Mouse (Mus musculus) limb, embryonic 11.5 days (tissue): ENCODE measurements at regions not wholly inside any gene's neighbourhood (a gene's known extent, or its start where the extent isn't known, plus 50 kb on each side); places are given as distances from the start of the nearest gene placed in this dataset.

ENCODE experiments used
- ATAC-seq: fragments of 200-750 bp; cut with Nextera tagmentation; 2 replicates; pipeline ENCODE4 v1.8.0; 2017; ENCODE audit warnings: low read depth; ENCODE audit not compliant: insufficient number of reproducible peaks, low FRiP score, low TSS enrichment
- DNase-seq: peaks from one replicate; pipeline ENCODE4 v3.0.0-alpha.2; 2015; ENCODE audit warnings: low spot score
- H3K27ac ChIP-seq: fragments of 300-500 bp; sonication (generic); replicated peaks from 2 replicates; pipeline ENCODE4 v1.5.1; 2014; ENCODE audit warnings: low read depth, mild to moderate bottlenecking, low read length
- H3K27me3 ChIP-seq: fragments of 300-500 bp; sonication (generic); 2 replicates; pipeline ENCODE4 v1.6.1; 2014; ENCODE audit warnings: mild to moderate bottlenecking, low read length, mixed read lengths; ENCODE audit not compliant: control insufficient read depth, insufficient read depth
- H3K36me3 ChIP-seq: fragments of 300-500 bp; sonication (generic); 2 replicates; pipeline ENCODE4 v1.6.1; 2014; ENCODE audit warnings: mild to moderate bottlenecking, low read length, moderate library complexity, mixed read lengths; ENCODE audit not compliant: control insufficient read depth, insufficient read depth
- H3K4me1 ChIP-seq: fragments of 300-500 bp; sonication (generic); 2 replicates; pipeline ENCODE4 v1.6.1; 2014; ENCODE audit warnings: low read length, mixed read lengths; ENCODE audit not compliant: control insufficient read depth, insufficient read depth
- H3K4me2 ChIP-seq: fragments of 300-500 bp; sonication (generic); 2 replicates; pipeline ENCODE4 v1.6.1; 2014; ENCODE audit warnings: low read depth, mild to moderate bottlenecking, moderate library complexity; ENCODE audit not compliant: severe bottlenecking
- H3K4me3 ChIP-seq: fragments of 300-500 bp; sonication (generic); 2 replicates; pipeline ENCODE4 v1.5.1; 2014; ENCODE audit warnings: low read depth, low read length
- H3K9ac ChIP-seq: fragments of 300-500 bp; sonication (generic); 2 replicates; pipeline ENCODE4 v1.6.1; 2014; ENCODE audit warnings: mild to moderate bottlenecking, low read length
- H3K9me3 ChIP-seq: fragments of 300-500 bp; sonication (generic); 2 replicates; pipeline ENCODE4 v1.6.1; 2016; ENCODE audit warnings: low read length; ENCODE audit not compliant: control insufficient read depth
- WGBS: fragments of 180-500 bp; shearing (Covaris S2); extraction: QIAGEN DNeasy Blood & Tissue Kit; methylation state at CpG from one replicate; pipeline ENCODE4 v1.1.7; 2014; 5-methylcytosine and 5-hydroxymethylcytosine counted together

DNA sequence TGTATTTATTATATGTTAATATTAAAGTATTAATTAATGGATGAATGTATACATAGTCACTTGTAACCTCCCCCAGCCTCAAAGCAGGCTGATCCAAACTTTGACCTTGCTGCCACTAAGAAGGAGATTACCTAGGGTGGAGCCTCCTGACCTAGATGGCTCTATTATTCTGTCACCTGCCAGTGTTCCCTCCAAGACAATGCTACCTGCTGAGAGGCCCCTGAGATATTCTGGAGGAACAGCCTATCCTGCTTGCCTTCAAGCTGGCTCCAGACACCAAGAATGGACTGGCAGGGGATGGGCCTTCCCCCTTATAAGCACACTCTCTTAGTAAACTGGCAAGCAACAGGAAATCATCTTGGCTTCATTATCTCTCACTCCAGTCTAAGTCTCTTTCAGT, 171.7 kb upstream of the Brinp3 start:
- Histone ChIP-seq H3K27me3 (no peaks in the 10 kb centered on the region), H3K4me2 (no peak overlapping the region), H3K4me1 (no peaks in the 10 kb centered on the region), H3K4me3 (no peak overlapping the region), H3K9ac (no peak overlapping the region), H3K9me3 (no peaks in the 10 kb centered on the region), H3K36me3 (no peaks in the 10 kb centered on the region), H3K27ac (no peak overlapping the region)
- DNase-seq (no peak), ATAC-seq (no peak)

DNA sequence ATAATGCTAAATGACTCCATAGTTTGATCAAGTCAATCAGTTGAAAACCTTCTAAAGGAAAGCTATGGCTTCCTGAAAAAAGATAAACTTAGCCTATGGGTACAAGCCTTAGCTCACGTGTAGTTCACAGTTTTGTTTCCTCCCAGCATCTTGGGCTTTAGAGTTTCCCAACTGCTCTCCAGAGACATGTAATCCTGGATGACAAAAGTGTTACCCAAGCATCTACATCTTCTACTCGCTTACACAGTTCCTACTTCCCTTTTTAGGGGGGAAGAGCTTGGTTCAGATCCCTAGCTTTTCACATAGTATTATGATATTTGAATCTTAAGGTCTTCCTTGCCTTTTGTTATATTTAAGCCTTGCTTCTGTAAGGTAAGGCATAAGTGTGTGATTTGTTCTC, 157.5 kb upstream of the Brinp3 start:
- H3K4me3 ChIP-seq = no peak overlapping the region
- H3K9ac ChIP-seq = no peak overlapping the region
- DNase-seq (no peak), ATAC-seq (no peak)
- H3K27ac ChIP-seq = no peak overlapping the region
- 88% methylated on average over 2 of the region's 2 CpGs for WGBS
- H3K9me3 ChIP-seq = no peaks in the 10 kb centered on the region
- no peaks in the 10 kb centered on the region for H3K36me3 ChIP-seq
- no peak overlapping the region for H3K4me2 ChIP-seq
- no peaks in the 10 kb centered on the region for H3K27me3 ChIP-seq
- no peaks in the 10 kb centered on the region for H3K4me1 ChIP-seq

DNA sequence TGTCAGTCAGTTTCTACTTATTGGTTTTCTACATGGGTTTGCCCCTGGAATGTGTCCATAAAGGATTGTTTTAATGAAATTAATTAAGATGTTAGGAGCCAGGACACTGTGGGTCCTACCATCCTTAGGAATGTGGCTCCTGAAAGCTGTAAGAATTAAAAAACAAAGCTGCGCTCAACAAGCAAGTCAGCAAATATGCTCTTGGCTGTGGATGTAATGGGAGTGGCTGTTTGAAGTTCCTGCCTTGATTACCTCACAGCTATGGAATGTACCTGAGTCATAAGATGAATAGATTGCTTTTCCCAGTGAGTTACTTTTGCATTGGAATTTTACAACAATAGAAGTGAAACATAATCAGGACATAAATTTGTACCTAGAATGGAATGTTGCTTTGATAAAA, 137.6 kb upstream of the Brinp3 start:
- 81% methylated on average over 1 of the region's 1 CpGs for WGBS
- Histone ChIP-seq H3K4me3 (no peak overlapping the region), H3K4me1 (no peaks in the 10 kb centered on the region), H3K36me3 (no peaks in the 10 kb centered on the region), H3K27me3 (no peaks in the 10 kb centered on the region), H3K9ac (no peak overlapping the region), H3K27ac (no peak overlapping the region), H3K9me3 (no peaks in the 10 kb centered on the region), H3K4me2 (no peak overlapping the region)
- DNase-seq = no peak
- no peak for ATAC-seq

DNA sequence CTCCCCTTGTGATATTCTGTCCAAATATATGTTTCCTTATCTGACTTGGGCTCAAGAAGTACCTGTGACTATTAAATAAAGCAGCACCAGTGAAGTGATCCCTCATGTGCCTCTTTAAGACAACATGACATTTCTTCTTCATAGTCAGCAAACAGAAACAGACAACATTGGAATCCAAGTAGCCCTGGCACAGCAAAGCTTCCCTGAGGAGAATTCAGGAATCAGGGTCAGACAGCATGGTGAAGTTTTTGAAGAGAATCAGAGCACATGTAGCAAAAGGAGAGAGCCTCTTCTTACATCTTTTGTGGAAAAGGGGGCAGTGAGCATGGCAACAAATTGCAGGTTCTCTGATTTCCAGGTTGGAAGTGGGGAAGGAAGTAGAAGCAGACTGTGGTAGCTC, 136.3 kb upstream of the Brinp3 start:
- Histone ChIP-seq H3K4me3 (no peak overlapping the region), H3K9me3 (no peaks in the 10 kb centered on the region), H3K4me2 (no peak overlapping the region), H3K4me1 (no peaks in the 10 kb centered on the region), H3K27me3 (no peaks in the 10 kb centered on the region), H3K27ac (no peak overlapping the region), H3K9ac (no peak overlapping the region), H3K36me3 (no peaks in the 10 kb centered on the region)
- ATAC-seq (no peak), DNase-seq (no peak)

DNA sequence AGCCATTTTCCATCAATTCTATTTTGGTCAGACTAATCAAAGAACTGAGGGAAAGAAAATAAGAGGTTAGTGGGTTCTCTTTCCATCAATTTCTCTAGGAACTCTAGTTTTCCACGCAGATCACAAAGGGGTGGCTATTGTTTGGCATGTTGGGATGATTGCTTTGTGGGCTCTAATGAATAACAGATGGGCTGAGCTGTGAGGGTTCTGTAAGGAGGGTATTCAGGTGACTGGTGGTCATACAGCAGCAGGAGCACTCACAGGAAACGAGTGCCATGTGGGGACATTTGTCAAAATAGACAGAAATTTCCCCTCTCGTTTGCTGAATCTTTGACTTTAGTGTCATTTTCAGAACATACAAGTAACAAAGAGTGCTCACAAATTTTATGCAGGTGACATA, 134.9 kb upstream of the Brinp3 start:
- Histone ChIP-seq H3K4me1 (no peaks in the 10 kb centered on the region), H3K9me3 (no peaks in the 10 kb centered on the region), H3K36me3 (no peaks in the 10 kb centered on the region), H3K27me3 (no peaks in the 10 kb centered on the region), H3K4me3 (no peak overlapping the region), H3K9ac (no peak overlapping the region), H3K27ac (no peak overlapping the region), H3K4me2 (no peak overlapping the region)
- ATAC-seq = peak; percentile 70; the same call in 1 of the 2 replicates
- peak; percentile 51 for DNase-seq
- whole genome bisulfite sequencing = 7% methylated on average over 3 of the region's 3 CpGs

DNA sequence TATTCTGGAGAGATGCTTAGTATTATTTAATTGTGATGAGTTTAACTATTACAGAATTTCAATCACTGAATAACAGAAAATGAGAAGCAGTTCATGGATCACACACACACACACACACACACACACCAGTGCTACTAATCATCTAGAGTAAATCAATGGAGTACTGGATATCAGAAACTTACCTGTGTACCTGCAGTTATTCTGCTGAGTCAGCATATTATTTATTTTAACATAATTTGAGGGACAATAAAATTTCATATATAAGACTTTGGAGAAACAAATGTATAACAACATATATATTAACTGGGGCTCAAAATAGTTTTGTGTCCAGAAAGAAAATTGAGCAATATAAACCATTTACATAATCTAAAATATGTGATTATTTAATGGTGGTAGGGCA, 134.4 kb upstream of the Brinp3 start:
- H3K36me3 ChIP-seq = no peaks in the 10 kb centered on the region
- H3K4me3 ChIP-seq = no peak overlapping the region
- DNase-seq (no peak), ATAC-seq (no peak)
- no peak overlapping the region for H3K9ac ChIP-seq
- H3K4me1 ChIP-seq = no peaks in the 10 kb centered on the region
- no peak overlapping the region for H3K27ac ChIP-seq
- H3K9me3 ChIP-seq = no peaks in the 10 kb centered on the region
- H3K4me2 ChIP-seq = no peak overlapping the region
- no peaks in the 10 kb centered on the region for H3K27me3 ChIP-seq

DNA sequence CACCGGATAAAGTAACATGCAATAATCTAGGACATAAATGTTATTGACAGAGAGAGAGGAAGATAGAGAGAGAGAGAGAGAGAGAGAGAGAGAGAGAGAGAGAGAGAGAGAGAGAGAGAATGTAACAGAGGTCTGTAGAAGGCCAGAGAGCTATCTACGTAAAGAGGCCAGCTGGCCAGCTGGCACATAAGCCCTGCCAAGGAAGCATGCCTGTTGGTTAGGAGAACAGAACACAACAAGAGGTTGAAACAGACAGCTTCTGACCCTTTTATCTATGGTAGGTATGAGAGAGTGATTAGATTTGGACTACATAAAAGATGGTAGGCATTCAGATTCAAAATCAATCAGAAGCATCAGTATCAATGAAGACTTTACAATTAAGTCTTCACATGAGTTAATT, 130.8 kb upstream of the Brinp3 start:
- H3K9ac ChIP-seq = no peak overlapping the region
- DNase-seq = no peak
- no peak overlapping the region for H3K27ac ChIP-seq
- H3K4me2 ChIP-seq = no peak overlapping the region
- whole genome bisulfite sequencing = 98% methylated on average over 2 of the region's 2 CpGs
- no peaks in the 10 kb centered on the region for H3K4me1 ChIP-seq
- no peak for ATAC-seq
- H3K4me3 ChIP-seq = no peak overlapping the region
- H3K9me3 ChIP-seq = no peaks in the 10 kb centered on the region
- no peaks in the 10 kb centered on the region for H3K36me3 ChIP-seq
- H3K27me3 ChIP-seq = no peaks in the 10 kb centered on the region
